Mouse (Mus musculus): ENCODE results near the gene Ipo5. TPM values are rescaled to one million over a fixed set of nuclear protein-coding genes. Genes with fewer than 3 reads are reported as not detected.

Gene Ipo5
- polyA plus RNA-seq, 1 experiment from 2014 or later, result 158 TPM

GRCm38 (mm10) chr14:120881054-120881453 is 30.0 kb upstream of the Ipo5 start:
- no peaks in the 10 kb centered on the region for H3K36me3 ChIP-seq
- H3K27ac ChIP-seq (replicated peaks), result no peak overlapping the region
- no peaks in the 10 kb centered on the region for H3K27me3 ChIP-seq (ENCODE audit: low read depth, poor library complexity, severe bottlenecking)
- no peaks in the 10 kb centered on the region for H3K9me3 ChIP-seq (replicated peaks)
- no peak overlapping the region for H3K4me3 ChIP-seq
- WGBS, result 91% methylated on average over 9 of the region's 9 CpGs
- DNase-seq (ENCODE audit: low spot score), result no peak
- peaks cover 14% of the 10 kb centered on the region for H3K4me1 ChIP-seq

- H3K27me3 ChIP-seq (ENCODE audit: low read depth, poor library complexity, severe bottlenecking), result no peaks in the 10 kb centered on the region
- no peaks in the 10 kb centered on the region for H3K9me3 ChIP-seq (replicated peaks)
- no peak overlapping the region for H3K27ac ChIP-seq (replicated peaks)
- no peak for DNase-seq (ENCODE audit: low spot score)
- H3K4me3 ChIP-seq, result no peak overlapping the region
- H3K4me1 ChIP-seq, result no peaks in the 10 kb centered on the region
- WGBS, result 90% methylated on average over 11 of the region's 11 CpGs
- H3K36me3 ChIP-seq, result no peaks in the 10 kb centered on the region
Observed at GRCm38 (mm10) chr14:120888681-120889080, 22.3 kb upstream of the Ipo5 start.

GRCm38 (mm10) chr14:120892369-120892768 is 18.7 kb upstream of the Ipo5 start:
- DNase-seq (ENCODE audit: low spot score), result no peak
- Histone ChIP-seq H3K36me3 (no peaks in the 10 kb centered on the region), H3K4me1 (peaks cover 6% of the 10 kb centered on the region; the same call in 1 of the 2 replicates), H3K4me3 (no peak overlapping the region), H3K9me3 (replicated peaks) (no peaks in the 10 kb centered on the region), H3K27me3 (ENCODE audit: low read depth, poor library complexity, severe bottlenecking) (no peaks in the 10 kb centered on the region), H3K27ac (replicated peaks) (no peak overlapping the region)
- WGBS, result 74% methylated on average over 8 of the region's 8 CpGs

- Histone ChIP-seq H3K36me3 (no peaks in the 10 kb centered on the region), H3K4me1 (peaks cover 6% of the 10 kb centered on the region; the same call in 1 of the 2 replicates), H3K27me3 (ENCODE audit: low read depth, poor library complexity, severe bottlenecking) (no peaks in the 10 kb centered on the region), H3K9me3 (replicated peaks) (no peaks in the 10 kb centered on the region), H3K4me3 (no peak overlapping the region), H3K27ac (replicated peaks) (no peak overlapping the region)
- no peak for DNase-seq (ENCODE audit: low spot score)
- WGBS, result 81% methylated on average over 11 of the region's 11 CpGs
Observed at GRCm38 (mm10) chr14:120896613-120897012, 14.4 kb upstream of the Ipo5 start.

GRCm38 (mm10) chr14:120898876-120899275 is 12.1 kb upstream of the Ipo5 start:
- 74% methylated on average over 3 of the region's 3 CpGs for WGBS
- Histone ChIP-seq H3K4me1 (peaks cover 6% of the 10 kb centered on the region; the same call in 1 of the 2 replicates), H3K27me3 (ENCODE audit: low read depth, poor library complexity, severe bottlenecking) (no peaks in the 10 kb centered on the region), H3K27ac (replicated peaks) (no peak overlapping the region), H3K9me3 (replicated peaks) (no peaks in the 10 kb centered on the region), H3K4me3 (no peak overlapping the region), H3K36me3 (no peaks in the 10 kb centered on the region)
- no peak for DNase-seq (ENCODE audit: low spot score)

- peaks cover 33% of the 10 kb centered on the region for H3K4me1 ChIP-seq
- H3K9me3 ChIP-seq (replicated peaks), result no peaks in the 10 kb centered on the region
- no peak for DNase-seq (ENCODE audit: low spot score)
- no peaks in the 10 kb centered on the region for H3K27me3 ChIP-seq (ENCODE audit: low read depth, poor library complexity, severe bottlenecking)
- 50% methylated on average over 3 of the region's 3 CpGs for WGBS
- H3K4me3 ChIP-seq, result no peak overlapping the region
- H3K36me3 ChIP-seq, result peaks cover 6% of the 10 kb centered on the region; the same call in 1 of the 2 replicates
- H3K27ac ChIP-seq (replicated peaks), result no peak overlapping the region
Observed at GRCm38 (mm10) chr14:120909396-120909795, 1.6 kb upstream of the Ipo5 start.

- 0% methylated on average over 18 of the region's 18 CpGs for WGBS
- peaks cover 42% of the 10 kb centered on the region for H3K4me1 ChIP-seq
- H3K27me3 ChIP-seq (ENCODE audit: low read depth, poor library complexity, severe bottlenecking), result no peaks in the 10 kb centered on the region
- peak overlapping the region; percentile 84 for H3K4me3 ChIP-seq
- peaks cover 11% of the 10 kb centered on the region for H3K36me3 ChIP-seq
- peak overlapping the region; percentile 93 for H3K27ac ChIP-seq (replicated peaks)
- H3K9me3 ChIP-seq (replicated peaks), result no peaks in the 10 kb centered on the region
- DNase-seq (ENCODE audit: low spot score), result no peak
Observed at GRCm38 (mm10) chr14:120910320-120910719, 704 bp upstream of the Ipo5 start.

GRCm38 (mm10) chr14:120911388-120911901 is 421 bp downstream of the Ipo5 start:
- peak; percentile 70 for DNase-seq (ENCODE audit: low spot score)
- peak overlapping the region; percentile 84 for H3K4me3 ChIP-seq
- H3K4me1 ChIP-seq, result peaks cover 42% of the 10 kb centered on the region
- peak overlapping the region; percentile 93 for H3K27ac ChIP-seq (replicated peaks)
- no peaks in the 10 kb centered on the region for H3K27me3 ChIP-seq (ENCODE audit: low read depth, poor library complexity, severe bottlenecking)
- H3K9me3 ChIP-seq (replicated peaks), result no peaks in the 10 kb centered on the region
- 9% methylated on average over 50 of the region's 63 CpGs for WGBS
- peaks cover 14% of the 10 kb centered on the region for H3K36me3 ChIP-seq

- WGBS, result 10% methylated on average over 11 of the region's 11 CpGs
- DNase-seq (ENCODE audit: low spot score), result no peak
- peaks cover 42% of the 10 kb centered on the region for H3K4me1 ChIP-seq
Observed at GRCm38 (mm10) chr14:120912090-120912710, 1.2 kb downstream of the Ipo5 start.

GRCm38 (mm10) chr14:120912916-120913315 is 1.9 kb downstream of the Ipo5 start:
- no peak overlapping the region for H3K27ac ChIP-seq (replicated peaks)
- peaks cover 42% of the 10 kb centered on the region for H3K4me1 ChIP-seq
- peak overlapping the region; percentile 84 for H3K4me3 ChIP-seq
- 14% methylated on average over 7 of the region's 7 CpGs for whole genome bisulfite sequencing
- H3K36me3 ChIP-seq, result peaks cover 28% of the 10 kb centered on the region
- no peaks in the 10 kb centered on the region for H3K9me3 ChIP-seq (replicated peaks)
- no peak for DNase-seq (ENCODE audit: low spot score)
- H3K27me3 ChIP-seq (ENCODE audit: low read depth, poor library complexity, severe bottlenecking), result no peaks in the 10 kb centered on the region

More at GRCm38 (mm10) chr14:120912090-120912710, 1.2 kb downstream of the Ipo5 start:
- Histone ChIP-seq H3K4me3 (peak overlapping the region; percentile 84), H3K27ac (replicated peaks) (peak overlapping the region; percentile 93), H3K36me3 (peaks cover 21% of the 10 kb centered on the region), H3K27me3 (ENCODE audit: low read depth, poor library complexity, severe bottlenecking) (no peaks in the 10 kb centered on the region), H3K9me3 (replicated peaks) (no peaks in the 10 kb centered on the region)

GRCm38 (mm10) chr14:120921805-120922204 is 10.8 kb downstream of the Ipo5 start:
- no peaks in the 10 kb centered on the region for H3K9me3 ChIP-seq (replicated peaks)
- H3K4me3 ChIP-seq, result no peak overlapping the region
- peaks cover 100% of the 10 kb centered on the region for H3K36me3 ChIP-seq
- H3K27me3 ChIP-seq (ENCODE audit: low read depth, poor library complexity, severe bottlenecking), result no peaks in the 10 kb centered on the region
- no peak overlapping the region for H3K27ac ChIP-seq (replicated peaks)
- 95% methylated on average over 4 of the region's 4 CpGs for WGBS
- H3K4me1 ChIP-seq, result no peaks in the 10 kb centered on the region
- DNase-seq (ENCODE audit: low spot score), result no peak

- H3K27me3 ChIP-seq (ENCODE audit: low read depth, poor library complexity, severe bottlenecking), result no peaks in the 10 kb centered on the region
- H3K9me3 ChIP-seq (replicated peaks), result no peaks in the 10 kb centered on the region
- no peaks in the 10 kb centered on the region for H3K4me1 ChIP-seq
- H3K27ac ChIP-seq (replicated peaks), result no peak overlapping the region
- WGBS, result 92% methylated on average over 4 of the region's 4 CpGs
- H3K36me3 ChIP-seq, result peaks cover 99% of the 10 kb centered on the region
- H3K4me3 ChIP-seq, result no peak overlapping the region
- no peak for DNase-seq (ENCODE audit: low spot score)
Observed at GRCm38 (mm10) chr14:120924044-120924443, 13.0 kb downstream of the Ipo5 start.

- H3K9me3 ChIP-seq (replicated peaks), result no peaks in the 10 kb centered on the region
- DNase-seq (ENCODE audit: low spot score), result no peak
- 95% methylated on average over 14 of the region's 14 CpGs for WGBS
- H3K36me3 ChIP-seq, result peaks cover 99% of the 10 kb centered on the region
- no peak overlapping the region for H3K27ac ChIP-seq (replicated peaks)
- no peaks in the 10 kb centered on the region for H3K27me3 ChIP-seq (ENCODE audit: low read depth, poor library complexity, severe bottlenecking)
- no peaks in the 10 kb centered on the region for H3K4me1 ChIP-seq
- H3K4me3 ChIP-seq, result no peak overlapping the region
Observed at GRCm38 (mm10) chr14:120925731-120926585, 14.9 kb downstream of the Ipo5 start.

Measured in midbrain, embryonic 10.5 days (tissue).